Mouse (Mus musculus) thymus, postnatal 36 days (tissue): ENCODE measurements around the gene Agrn.

ENCODE experiments used
- DNase-seq, 2 experiments: peaks; one replicate each; pipeline ENCODE4 v3.0.0; 2022; ENCODE audit warnings: mixed read lengths in 2 of 2

The Agrn gene

DNA sequence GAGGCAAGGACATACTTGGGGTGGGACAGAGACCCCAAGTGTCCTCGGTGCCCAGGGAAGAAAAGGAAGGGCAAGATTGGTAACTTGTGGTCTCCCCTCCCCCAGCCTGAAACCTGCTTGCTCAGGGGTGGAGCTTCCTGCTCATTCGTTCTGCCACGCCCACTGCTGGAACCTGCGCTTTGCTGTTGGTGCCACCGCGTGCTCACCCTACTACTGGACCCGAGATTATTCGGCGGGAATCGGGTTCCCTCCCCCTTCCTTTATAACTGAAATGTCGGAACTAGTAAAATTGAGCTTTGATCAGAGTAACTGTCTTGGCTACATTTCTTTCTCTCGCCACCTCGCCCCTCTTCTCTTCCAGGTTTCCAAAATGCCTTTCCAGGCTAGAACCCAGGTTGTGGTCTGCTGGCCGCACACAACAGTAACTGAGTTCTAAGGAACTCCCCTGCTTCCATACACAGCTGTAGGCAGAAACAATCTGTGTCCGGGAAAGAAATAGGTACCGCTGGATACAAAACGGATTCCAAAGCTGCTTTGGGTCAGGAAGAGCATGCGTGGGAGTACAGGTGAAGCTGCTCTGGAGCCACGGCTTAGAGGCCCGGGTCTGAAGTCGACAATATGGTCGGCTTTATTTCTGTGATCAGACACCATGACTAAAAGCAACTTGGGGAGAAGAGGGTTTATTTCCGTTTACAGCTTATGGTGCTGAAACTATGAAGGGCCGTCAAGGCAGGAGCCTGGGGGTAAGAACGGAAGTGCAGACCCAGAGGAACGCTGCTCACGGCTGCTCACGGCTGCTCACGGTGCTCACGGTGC, 60.8 kb downstream of the Agrn start:
- peak in 1 of 2 experiments; percentile 27 for DNase-seq

DNA sequence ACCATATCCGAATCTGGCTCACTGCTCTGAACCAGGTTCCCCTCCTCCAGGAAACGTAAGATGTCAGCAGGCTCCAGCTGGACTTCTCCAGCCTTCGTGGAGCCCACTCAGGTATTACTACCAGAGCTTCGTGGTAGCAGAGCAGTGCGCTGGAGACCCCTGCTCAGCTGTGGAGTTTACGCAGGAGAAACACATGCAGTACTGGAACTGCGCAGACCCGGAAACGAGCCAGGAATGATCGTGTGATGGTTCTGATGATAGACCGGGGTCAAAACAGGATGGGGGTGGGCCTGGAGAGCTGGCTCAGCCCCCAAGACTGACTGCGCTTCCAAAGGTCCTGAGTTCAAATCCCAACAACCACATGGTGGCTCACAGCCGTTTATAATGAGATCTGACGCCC, 61.5 kb downstream of the Agrn start:
- no peak for DNase-seq

DNA sequence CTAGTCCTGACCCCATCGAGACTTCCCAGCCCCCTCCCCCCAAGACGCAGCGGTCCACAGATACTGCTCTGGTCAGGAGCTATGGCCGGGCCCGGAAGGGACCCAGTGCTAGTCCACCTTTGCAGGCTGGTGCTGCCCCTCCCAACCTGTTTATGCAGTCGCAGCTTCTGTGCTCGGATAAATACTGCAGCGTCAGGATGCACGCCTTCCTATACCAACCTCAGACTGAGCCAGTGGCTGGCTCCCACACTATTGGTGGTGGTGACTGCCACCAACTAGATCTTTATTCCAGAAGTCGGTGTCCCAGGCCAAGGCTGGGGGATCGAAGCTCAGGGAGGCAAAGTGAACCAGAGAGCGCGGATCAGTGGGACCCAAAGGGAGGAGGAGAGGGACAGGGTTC, 62.2 kb downstream of the Agrn start:
- DNase-seq: no peak

DNA sequence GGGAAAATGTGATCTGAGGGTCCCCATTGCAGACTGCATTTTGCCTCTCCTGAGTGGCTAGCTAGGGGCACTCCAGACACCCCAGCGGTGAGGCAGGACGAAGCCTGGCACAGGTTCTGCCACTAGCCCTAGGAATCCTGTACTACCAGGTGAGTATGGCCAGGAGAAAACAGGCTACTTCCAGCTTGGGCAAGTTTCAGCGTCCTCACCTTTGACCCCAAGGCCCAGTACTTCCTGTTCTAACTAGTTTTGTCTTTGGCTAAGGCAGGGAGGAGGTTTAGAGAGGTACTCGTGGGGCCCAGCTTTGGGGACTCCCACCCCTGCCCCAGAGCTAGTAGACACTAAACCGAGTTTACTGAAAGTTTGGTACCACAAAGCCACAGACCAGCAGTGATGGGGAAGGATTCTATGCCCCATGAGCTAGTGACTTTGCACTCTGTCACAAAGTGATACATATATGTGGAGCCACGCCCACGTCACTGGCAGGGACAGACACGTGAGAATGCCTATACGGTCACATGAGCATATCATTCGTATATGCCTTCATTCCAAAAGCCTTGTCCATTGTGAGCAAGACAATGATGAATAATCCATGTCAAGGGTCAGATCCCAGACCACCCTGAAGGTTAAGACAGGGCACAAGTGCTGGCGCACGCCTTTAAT, 63.2 kb downstream of the Agrn start:
- no peak for DNase-seq

DNA sequence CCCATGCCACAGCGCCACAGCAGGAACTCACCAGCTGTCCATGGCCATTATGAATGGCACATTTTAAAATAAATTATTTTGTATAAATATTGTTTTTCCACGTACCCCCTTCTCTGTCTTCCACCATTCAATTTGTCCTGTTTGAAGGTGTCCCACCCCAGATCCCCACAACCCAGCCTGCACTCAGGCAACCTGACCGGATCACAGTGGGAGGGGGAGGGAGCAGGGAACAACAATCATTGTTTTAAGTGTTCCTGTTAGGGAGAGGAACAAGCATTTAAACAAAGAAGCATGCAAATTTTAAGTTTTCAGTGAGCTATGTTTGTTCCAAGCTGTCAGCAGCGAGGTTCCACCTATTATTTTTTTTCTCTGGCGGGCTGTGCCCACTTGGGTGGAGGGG, 64.0 kb downstream of the Agrn start:
- no peak for DNase-seq

DNA sequence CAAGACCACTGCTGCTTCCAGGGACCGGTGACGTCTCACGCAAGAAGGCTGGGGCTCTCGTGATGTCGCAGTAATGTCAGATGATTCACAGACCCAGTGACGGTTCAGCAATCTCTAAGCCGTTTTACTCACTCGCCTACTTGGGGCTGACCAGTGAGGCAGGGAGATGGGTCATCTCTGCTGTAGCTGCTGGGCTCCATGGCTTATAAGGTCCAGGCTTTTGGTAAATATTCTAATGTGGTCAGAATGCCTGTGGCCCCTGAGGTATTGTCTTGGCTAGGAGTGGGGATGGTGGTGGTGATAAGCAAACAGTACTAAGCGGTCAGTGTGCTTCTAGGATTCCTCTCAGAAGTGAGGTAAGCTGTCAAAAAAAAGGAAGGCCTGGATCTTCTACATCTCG, 66.3 kb downstream of the Agrn start:
- no peak for DNase-seq

DNA sequence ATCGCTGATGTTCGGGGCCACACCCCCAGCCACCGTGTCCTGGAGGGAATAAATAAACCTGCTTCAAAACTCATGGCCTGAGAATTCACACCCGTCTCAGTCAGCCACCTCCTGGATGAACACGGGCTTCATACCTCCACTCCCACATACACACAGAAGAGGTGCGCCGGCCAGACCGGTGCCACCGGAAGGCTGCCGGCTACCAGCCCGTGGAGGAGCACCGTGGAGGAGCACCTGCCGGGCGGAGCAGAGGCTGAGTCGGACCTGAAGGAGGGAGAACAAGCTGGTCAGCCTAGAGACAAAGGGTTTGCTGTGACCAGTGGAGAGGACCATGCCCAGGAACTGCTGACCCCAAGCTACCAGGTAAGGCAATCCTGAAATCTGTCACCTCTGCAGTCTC, 66.9 kb downstream of the Agrn start, which contains the start of gene Rnf223:
TSS of gene Rnf223 (plus strand) at position 78 of the 400 bp plus-strand sequence.
- DNase-seq: no peak

DNA sequence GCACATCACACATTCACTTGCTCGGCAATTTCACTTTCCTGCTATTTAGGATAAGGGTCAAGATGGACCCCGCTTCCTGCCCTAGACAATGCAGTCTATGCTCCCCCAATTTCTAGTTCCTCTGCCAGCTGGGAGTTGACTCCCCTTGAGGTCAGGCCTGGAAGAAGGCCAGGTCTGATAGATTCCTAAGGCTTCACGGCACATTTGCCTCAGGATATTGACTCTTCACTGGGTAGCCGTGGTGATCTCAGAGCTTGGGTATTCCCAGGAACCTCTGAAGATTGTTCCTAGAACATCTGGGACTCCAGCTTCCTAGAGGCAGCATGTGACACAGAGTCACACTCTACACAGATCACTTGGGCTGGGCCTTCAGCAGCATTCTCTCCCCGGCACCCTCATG, 68.5 kb downstream of the Agrn start:
- DNase-seq: no peak

DNA sequence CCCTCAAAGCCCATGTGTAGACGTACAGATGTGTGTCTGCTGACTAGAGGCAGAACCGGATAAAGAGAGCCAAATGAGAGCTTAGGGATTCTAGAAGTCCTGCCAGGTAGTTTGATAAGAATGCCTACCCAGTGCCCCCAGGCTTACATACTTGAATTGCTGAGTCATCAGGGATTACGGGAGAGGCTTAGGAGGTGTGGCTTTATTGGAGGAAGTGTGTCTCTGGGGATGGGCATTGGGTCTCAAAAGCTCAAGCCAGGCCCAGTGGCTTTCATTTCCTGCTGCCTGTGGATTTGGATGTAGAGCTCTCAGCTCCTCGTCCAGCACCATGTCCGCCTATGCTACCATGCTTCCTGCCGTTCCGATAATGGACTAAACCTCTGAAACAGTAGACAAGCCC, 70.4 kb downstream of the Agrn start:
- no peak for DNase-seq

DNA sequence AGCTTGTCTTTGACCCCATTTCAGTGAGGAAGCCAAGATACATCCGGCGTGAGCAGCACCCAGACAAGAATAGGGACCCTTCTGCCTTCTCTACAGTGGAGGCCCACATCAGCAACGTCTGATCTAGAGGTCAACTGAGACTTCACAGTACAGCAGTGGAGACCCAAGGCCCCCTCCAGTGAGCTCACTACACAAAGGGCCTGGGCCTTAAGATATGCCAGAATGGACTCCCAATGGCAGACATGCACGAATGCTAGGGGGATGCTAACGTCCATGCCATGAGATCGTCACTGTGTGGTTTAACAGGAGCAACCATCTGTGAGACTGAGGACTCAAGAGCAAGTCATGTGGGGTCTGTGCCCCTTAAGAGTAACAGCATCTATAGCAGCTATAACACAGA, 71.9 kb downstream of the Agrn start:
- DNase-seq: no peak

DNA sequence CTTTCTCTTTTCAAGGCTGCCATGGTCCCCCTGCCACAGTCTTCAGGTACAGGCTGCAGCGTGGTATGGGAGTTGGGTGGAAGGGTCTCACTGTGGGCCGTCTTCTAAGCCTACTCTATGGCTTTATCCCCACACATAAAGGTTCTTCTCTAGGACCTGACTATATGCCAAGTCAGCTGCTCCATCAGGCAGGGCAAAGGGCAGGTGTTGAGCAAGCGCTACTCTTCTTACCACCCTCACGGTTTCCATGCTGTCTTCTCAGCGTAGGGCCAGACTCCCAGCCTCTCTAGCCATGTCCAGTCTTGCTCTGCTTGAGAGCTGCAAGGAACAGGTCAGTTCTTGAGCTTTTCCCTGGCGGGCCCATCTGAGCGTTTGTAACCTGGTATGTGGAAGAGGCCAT, 73.2 kb downstream of the Agrn start:
- no peak for DNase-seq
